ENCODE assay signal across 8 mouse cellular contexts in genomic region chr5:65538121-65538520, GRCm38 (mm10). TPM values are rescaled to one million over a fixed set of nuclear protein-coding genes. Genes with fewer than 3 reads are reported as not detected.
DNase-seq lines count a peak whose midpoint lies in the region; ATAC-seq lines count a peak whose summit lies in the region.

No protein-coding gene starts in this region.

- 1% methylated on average over 4 of the region's 4 CpGs for WGBS in forebrain, embryonic 12.5 days
- under 1% methylated on average over 4 of the region's 4 CpGs for WGBS in liver, embryonic 11.5 days

- H3K4me3 ChIP-seq in forebrain, embryonic 12.5 days (replicated peaks) = peak overlapping the region; percentile 93
- H3K4me3 ChIP-seq in liver, embryonic 11.5 days (ENCODE audit: low read depth, low read length) = peak overlapping the region; percentile 98

- peak overlapping the region; percentile 100 for H3K27ac ChIP-seq in forebrain, embryonic 12.5 days
- H3K27ac ChIP-seq in liver, embryonic 11.5 days (ENCODE audit: low read depth, low read length) = peak overlapping the region; percentile 96

- H3K4me1 ChIP-seq in forebrain, embryonic 12.5 days = peaks cover 13% of the 10 kb centered on the region
- H3K4me1 ChIP-seq in liver, embryonic 11.5 days (replicated peaks; ENCODE audit: control insufficient read depth, insufficient read depth, low read length) = peaks cover 11% of the 10 kb centered on the region

- no peaks in the 10 kb centered on the region for H3K9me3 ChIP-seq in forebrain, embryonic 12.5 days
- H3K9me3 ChIP-seq in liver, embryonic 11.5 days (ENCODE audit: control insufficient read depth, low read length) = no peaks in the 10 kb centered on the region

- no peaks in the 10 kb centered on the region for H3K27me3 ChIP-seq in forebrain, embryonic 12.5 days
- no peaks in the 10 kb centered on the region for H3K27me3 ChIP-seq in liver, embryonic 11.5 days (replicated peaks; ENCODE audit: control insufficient read depth, insufficient read depth, low read length)

- peak overlapping the region; percentile 71 for H3K4me2 ChIP-seq in forebrain, embryonic 12.5 days
- H3K4me2 ChIP-seq in liver, embryonic 11.5 days = peak overlapping the region; percentile 61

- peak; percentile 43 for DNase-seq in embryo, embryonic 10 days (ENCODE audit: low spot score)
- no peak for DNase-seq in embryo, embryonic 11 days
- DNase-seq in 3T3-L1 (ENCODE audit: low read depth, low spot score) = peak; percentile 30
- DNase-seq in liver, embryonic 11.5 days (ENCODE audit: low spot score) = no peak
- DNase-seq in right cerebral cortex, postnatal 25 days = no peak
- DNase-seq in spleen, postnatal 36 days (ENCODE audit: low spot score in 2 of 2) = no peak
- no peak for DNase-seq in layer of hippocampus, adult 11-12 months (ENCODE audit: low spot score)

- H3K36me3 ChIP-seq in forebrain, embryonic 12.5 days (replicated peaks) = no peaks in the 10 kb centered on the region
- H3K36me3 ChIP-seq in liver, embryonic 11.5 days (ENCODE audit: control insufficient read depth, insufficient read depth, low read length) = 0 out of 2 replicates have a peak, but pooled peaks cover 3% of the 10 kb centered on the region

- ATAC-seq in forebrain, embryonic 12.5 days (ENCODE audit: low FRiP score) = no peak
- no peak for ATAC-seq in liver, embryonic 11.5 days (replicated peaks; ENCODE audit: low FRiP score)

- peak overlapping the region; percentile 97 for H3K9ac ChIP-seq in forebrain, embryonic 12.5 days
- peak overlapping the region; percentile 98 for H3K9ac ChIP-seq in liver, embryonic 11.5 days (ENCODE audit: low read depth, low read length)

RNA-seq across cellular contexts. Expression of gene Ube2k, which starts 1.1 kb away (rescaled TPM):
- 185 and 192 TPM in 2 replicates for polyA plus RNA-seq in forebrain, embryonic 12.5 days (2016; fragmentation: Nextera tagmentation; extraction: Ambion mirVana)
- polyA plus RNA-seq in liver, embryonic 11.5 days (2014; fragmentation: Nextera tagmentation; extraction: Ambion mirVana) = 126 and 131 TPM in 2 replicates

RNA-seq across cellular contexts. Expression of gene Smim14, which starts 1.1 kb away (rescaled TPM):
- 113 and 118 TPM in 2 replicates for polyA plus RNA-seq in forebrain, embryonic 12.5 days (2016; fragmentation: Nextera tagmentation; extraction: Ambion mirVana)
- polyA plus RNA-seq in liver, embryonic 11.5 days (2014; fragmentation: Nextera tagmentation; extraction: Ambion mirVana) = 56.5 and 68.9 TPM in 2 replicates

RNA-seq across cellular contexts. Expression of gene Gm43552, which starts 45.5 kb away (rescaled TPM):
- not detected in 2 replicates for polyA plus RNA-seq in forebrain, embryonic 12.5 days (2016; fragmentation: Nextera tagmentation; extraction: Ambion mirVana)
- not detected in 2 replicates for polyA plus RNA-seq in liver, embryonic 11.5 days (2014; fragmentation: Nextera tagmentation; extraction: Ambion mirVana)

Comparison
In these comparisons a context has a peak if more than half of its experiments do, and no peak if none do; other contexts are left out.
1. DNase-seq: peak in embryo, embryonic 10 days (single experiment) and 3T3-L1 (single experiment); none in embryo, embryonic 11 days (single experiment), liver, embryonic 11.5 days (single experiment), right cerebral cortex, postnatal 25 days (single experiment), spleen, postnatal 36 days (0 of 2) and layer of hippocampus, adult 11-12 months (single experiment).